Mouse (Mus musculus) stomach, postnatal 0 days (tissue): ENCODE measurements around the gene Hacd3.

Source experiments
- CTCF ChIP-seq: IDR thresholded peaks from 2 replicates; pipeline ENCODE4 v1.5.1; 2016; ENCODE audit warnings: antibody characterized with exemption, low read depth, mild to moderate bottlenecking, moderate library complexity
- EP300 ChIP-seq: optimal IDR thresholded peaks from 2 replicates; pipeline ENCODE3; 2016; ENCODE audit warnings: antibody characterized with exemption

DNA sequence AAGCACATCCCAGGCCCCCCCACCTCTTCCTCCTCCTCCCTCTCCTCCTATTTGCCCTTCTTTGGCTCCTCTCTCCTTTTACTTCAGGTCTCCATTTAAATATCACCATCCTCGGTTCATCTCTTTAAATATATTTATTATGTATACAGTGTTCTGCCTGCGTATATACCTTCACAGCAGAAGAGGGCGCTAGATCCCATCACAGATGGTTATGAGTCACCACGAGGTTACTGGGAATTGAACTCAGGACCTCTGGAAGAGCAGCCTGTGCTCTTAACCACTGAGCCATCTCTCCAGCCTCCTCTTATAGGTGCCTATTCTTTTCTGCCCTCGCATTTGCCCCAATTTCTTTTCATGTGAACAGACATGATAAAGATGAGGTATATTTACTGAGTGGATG is 84.0 kb downstream of the Hacd3 start:
- TF ChIP-seq CTCF = peak; percentile 26
- TF ChIP-seq EP300 = no peak
